Mouse (Mus musculus): ENCODE measurements at regions not wholly inside any gene's neighbourhood (a gene's known extent, or its start where the extent isn't known, plus 50 kb on each side); places are given as distances from the start of the nearest gene placed in this dataset.

DNA sequence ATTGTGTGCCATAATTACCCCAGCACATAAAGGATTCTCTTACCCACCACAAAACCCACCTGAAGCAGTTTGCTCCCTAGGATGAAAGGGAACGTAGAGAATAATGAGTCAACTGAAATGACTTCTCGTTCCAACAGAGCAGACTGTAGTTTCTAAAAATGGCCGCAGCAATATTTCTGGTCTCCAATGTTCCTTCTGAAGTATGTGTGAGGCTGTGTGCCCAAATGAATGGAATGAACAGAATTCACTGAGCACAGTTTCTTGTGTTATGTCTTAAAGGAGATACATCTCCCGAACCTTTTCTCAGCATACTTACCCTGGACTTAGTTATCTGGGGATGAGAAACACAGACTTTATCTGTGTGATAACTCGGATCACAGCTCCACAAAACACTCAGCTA lies 109.4 kb upstream of the Tmtc1 start:
- TF ChIP-seq CTCF (conservative IDR thresholded peaks at IDR 0.05; ENCODE audit: insufficient read depth, insufficient read length, low read depth, low read length) (no peak), POLR2A (IDR thresholded peaks at IDR 0.05; ENCODE audit: low read depth, low read length) (no peak)
